Mouse (Mus musculus) lung, postnatal 0 days (tissue): Measurements from ENCODE around the gene Cabcoco1. TPM values are rescaled to one million over a fixed set of nuclear protein-coding genes. Genes with fewer than 3 reads are reported as not detected.

Experiments
- ATAC-seq: fragments of 200-750 bp; cut with Nextera tagmentation; 2 replicates; pipeline ENCODE4 v1.8.0; 2017; ENCODE audit warnings: moderate library complexity
- DNase-seq: peaks from one replicate; pipeline ENCODE4 v3.0.0-alpha.2; 2016; ENCODE audit warnings: low spot score
- H3K27ac ChIP-seq: fragments of 300-500 bp; sonication (generic); 2 replicates; pipeline ENCODE4 v1.5.1; 2014; ENCODE audit warnings: antibody characterized with exemption, mild to moderate bottlenecking, low read length, mixed read lengths
- H3K27me3 ChIP-seq: fragments of 300-500 bp; sonication (generic); replicated peaks from 2 replicates; pipeline ENCODE4 v1.6.1; 2014; ENCODE audit warnings: low read length, mixed read lengths; ENCODE audit not compliant: insufficient read depth
- H3K36me3 ChIP-seq: fragments of 300-500 bp; sonication (generic); 2 replicates; pipeline ENCODE4 v1.6.1; 2014; ENCODE audit warnings: low read length, mixed read lengths; ENCODE audit not compliant: insufficient read depth
- H3K4me1 ChIP-seq: fragments of 300-500 bp; sonication (generic); 2 replicates; pipeline ENCODE4 v1.6.1; 2014; ENCODE audit warnings: antibody characterized with exemption, low read depth, low read length, mixed read lengths; ENCODE audit not compliant: insufficient read depth
- H3K4me2 ChIP-seq: fragments of 300-500 bp; sonication (generic); replicated peaks from 2 replicates; pipeline ENCODE4 v1.6.1; 2014; ENCODE audit warnings: low read depth, mild to moderate bottlenecking, low read length, moderate library complexity, mixed read lengths
- H3K4me3 ChIP-seq: fragments of 300-500 bp; sonication (generic); 2 replicates; pipeline ENCODE4 v1.5.1; 2014; ENCODE audit warnings: low read depth, low read length
- H3K9ac ChIP-seq: fragments of 300-500 bp; sonication (generic); replicated peaks from 2 replicates; pipeline ENCODE4 v1.6.1; 2014; ENCODE audit warnings: low read depth, mild to moderate bottlenecking
- H3K9me3 ChIP-seq: fragments of 300-500 bp; sonication (generic); 2 replicates; pipeline ENCODE4 v1.6.1; 2016; ENCODE audit warnings: low read length, mixed read lengths
- CTCF ChIP-seq: IDR thresholded peaks from 2 replicates; pipeline ENCODE4 v1.5.1; 2016; ENCODE audit warnings: antibody characterized with exemption, mild to moderate bottlenecking
- EP300 ChIP-seq: IDR thresholded peaks from 2 replicates; pipeline ENCODE4 v1.6.1; 2016; ENCODE audit warnings: antibody characterized with exemption, mild to moderate bottlenecking, control low read depth
- WGBS: fragments of 180-500 bp; shearing (Covaris S2); extraction: QIAGEN DNeasy Blood & Tissue Kit; methylation state at CpG from one replicate; pipeline ENCODE4 v1.1.7; 2014; 5-methylcytosine and 5-hydroxymethylcytosine counted together
- polyA plus RNA-seq: library from polyadenylated mRNA; unstranded; fragments of >200 nt; fragmentation: Nextera tagmentation; extraction: Ambion mirVana; gene quantifications from 2 replicates; pipeline ENCODE4 v1.2.1, GENCODE M21; 2015

The Cabcoco1 gene
- polyA plus RNA-seq, 1 experiment from 2014 or later = 11.2 TPM

DNA sequence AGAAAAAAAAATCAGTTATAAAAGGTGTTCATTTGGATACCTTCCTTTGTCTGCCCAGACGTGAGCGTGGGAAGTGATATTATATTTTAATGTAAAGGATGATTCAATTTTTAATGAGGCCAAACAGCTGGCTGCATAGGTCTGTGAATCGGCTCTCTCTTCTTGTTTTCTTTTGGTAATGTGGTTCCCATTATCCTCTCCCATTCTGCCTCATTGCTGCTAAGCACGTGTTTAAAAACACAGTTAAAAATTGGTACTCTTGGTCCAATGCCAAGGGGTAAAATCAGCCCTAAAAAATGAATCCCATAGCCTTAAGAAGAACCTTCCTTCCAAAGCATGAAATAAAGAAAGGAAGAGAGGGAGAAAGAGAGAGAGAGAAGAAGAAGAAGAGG is 17.1 kb upstream of the Cabcoco1 start:
- Histone ChIP-seq H3K9me3 (no peaks in the 10 kb centered on the region), H3K27ac (peak overlapping the region; percentile 32; the same call in 1 of the 2 replicates), H3K4me3 (no peak overlapping the region), H3K27me3 (no peaks in the 10 kb centered on the region), H3K36me3 (no peaks in the 10 kb centered on the region), H3K4me2 (peak overlapping the region; percentile 25; the same call in 1 of the 2 replicates), H3K9ac (no peak overlapping the region), H3K4me1 (no peaks in the 10 kb centered on the region)
- ATAC-seq (no peak), DNase-seq (no peak)
- WGBS = 57% methylated on average over 4 of the region's 4 CpGs
- TF ChIP-seq EP300 (no peak; the same call in 1 of the 2 replicates), CTCF (no peak)

- ATAC-seq (peak; percentile 94), DNase-seq (peak; percentile 89)
- Histone ChIP-seq H3K9ac (no peak overlapping the region), H3K4me2 (0 out of 2 replicates have a peak overlapping the region, but pooled peaks have one; percentile 25), H3K27ac (peak overlapping the region; percentile 32; the same call in 1 of the 2 replicates), H3K9me3 (no peaks in the 10 kb centered on the region), H3K4me1 (no peaks in the 10 kb centered on the region), H3K27me3 (no peaks in the 10 kb centered on the region), H3K36me3 (no peaks in the 10 kb centered on the region), H3K4me3 (no peak overlapping the region)
- TF ChIP-seq EP300 (peak; percentile 31; the same call in 1 of the 2 replicates), CTCF (no peak)
- WGBS = 56% methylated on average over 13 of the region's 13 CpGs
Observed at GRCm38 (mm10) chr10:68558105-68558827, 16.6 kb upstream of the Cabcoco1 start.

GRCm38 (mm10) chr10:68553677-68554076 is 12.0 kb upstream of the Cabcoco1 start:
- DNase-seq = no peak
- H3K4me1 ChIP-seq = no peaks in the 10 kb centered on the region
- H3K4me3 ChIP-seq = no peak overlapping the region
- H3K27me3 ChIP-seq = no peaks in the 10 kb centered on the region
- no peak overlapping the region for H3K9ac ChIP-seq
- ATAC-seq = no peak
- no peak overlapping the region for H3K4me2 ChIP-seq
- no peak overlapping the region for H3K27ac ChIP-seq
- no peaks in the 10 kb centered on the region for H3K9me3 ChIP-seq
- TF ChIP-seq CTCF (no peak), EP300 (no peak)
- 92% methylated on average over 3 of the region's 3 CpGs for WGBS
- H3K36me3 ChIP-seq = no peaks in the 10 kb centered on the region

GRCm38 (mm10) chr10:68552556-68552955 is 10.9 kb upstream of the Cabcoco1 start:
- no peak for ATAC-seq
- H3K9me3 ChIP-seq = no peaks in the 10 kb centered on the region
- no peak overlapping the region for H3K4me2 ChIP-seq
- no peaks in the 10 kb centered on the region for H3K27me3 ChIP-seq
- WGBS = 69% methylated on average over 2 of the region's 2 CpGs
- H3K9ac ChIP-seq = no peak overlapping the region
- H3K4me3 ChIP-seq = no peak overlapping the region
- no peak for DNase-seq
- no peak for TF ChIP-seq CTCF
- TF ChIP-seq EP300 = no peak
- H3K4me1 ChIP-seq = no peaks in the 10 kb centered on the region
- H3K27ac ChIP-seq = no peak overlapping the region
- H3K36me3 ChIP-seq = no peaks in the 10 kb centered on the region

- Histone ChIP-seq H3K4me1 (no peaks in the 10 kb centered on the region), H3K9me3 (no peaks in the 10 kb centered on the region), H3K27ac (no peak overlapping the region), H3K9ac (no peak overlapping the region), H3K4me2 (no peak overlapping the region), H3K4me3 (no peak overlapping the region), H3K27me3 (no peaks in the 10 kb centered on the region), H3K36me3 (no peaks in the 10 kb centered on the region)
- TF ChIP-seq CTCF (no peak), EP300 (no peak)
- WGBS = 83% methylated on average over 7 of the region's 7 CpGs
- ATAC-seq (no peak), DNase-seq (no peak)
Observed at GRCm38 (mm10) chr10:68551316-68551715, 9.6 kb upstream of the Cabcoco1 start.

GRCm38 (mm10) chr10:68550668-68551267 is 9.1 kb upstream of the Cabcoco1 start:
- WGBS = 74% methylated on average over 9 of the region's 9 CpGs
- DNase-seq (no peak), ATAC-seq (no peak)
- H3K27me3 ChIP-seq = no peaks in the 10 kb centered on the region
- H3K4me2 ChIP-seq = no peak overlapping the region
- H3K4me1 ChIP-seq = no peaks in the 10 kb centered on the region
- no peak overlapping the region for H3K27ac ChIP-seq
- TF ChIP-seq EP300 (no peak), CTCF (no peak)
- H3K4me3 ChIP-seq = no peak overlapping the region
- no peak overlapping the region for H3K9ac ChIP-seq
- H3K9me3 ChIP-seq = no peaks in the 10 kb centered on the region
- no peaks in the 10 kb centered on the region for H3K36me3 ChIP-seq
